Mouse (Mus musculus) lung, adult 2 months (tissue): ENCODE results near the gene Abca17.

Experiments used
- CTCF ChIP-seq: fragments of 200-500 bp; IDR thresholded peaks from 2 replicates; pipeline ENCODE4 v1.5.1; 2011; ENCODE audit warnings: mild to moderate bottlenecking, low read length, control low read depth; ENCODE audit not compliant: insufficient read depth
- POLR2A ChIP-seq: fragments of 200-500 bp; IDR thresholded peaks from 2 replicates; pipeline ENCODE4 v1.6.1; 2011; ENCODE audit warnings: low read depth, mild to moderate bottlenecking, control low read depth, low read length, borderline replicate concordance; ENCODE audit errors: extremely low read depth

DNA sequence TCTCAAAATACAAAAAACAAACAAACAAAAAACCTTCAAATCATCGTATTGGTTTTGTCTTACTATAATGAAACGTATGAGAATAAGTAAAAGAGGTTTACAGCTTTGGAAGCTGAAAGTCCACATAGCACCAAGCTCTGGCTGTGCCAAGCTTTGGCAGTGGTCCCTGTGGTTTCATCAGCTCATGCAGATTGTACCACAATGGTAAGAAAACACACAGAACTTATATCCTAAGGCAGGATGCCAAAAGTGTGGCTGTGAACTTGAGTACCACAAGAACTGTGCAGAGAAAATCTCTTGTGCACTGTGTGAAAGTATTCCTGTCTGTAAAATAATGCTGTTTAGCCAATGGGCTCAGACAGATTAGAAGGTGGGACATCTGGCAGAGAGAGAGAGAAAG, 1.7 kb downstream of the Abca17 start:
- no peak for TF ChIP-seq CTCF
- TF ChIP-seq POLR2A, result no peak
